Mouse (Mus musculus) retina, postnatal 7 days (tissue): Measurements from ENCODE around the gene Zbtb40.

Experiments used
- DNase-seq: peaks from one replicate; pipeline ENCODE4 v3.0.0-alpha.2; 2012; ENCODE audit warnings: low read depth, low spot score

Zbtb40 gene

DNA sequence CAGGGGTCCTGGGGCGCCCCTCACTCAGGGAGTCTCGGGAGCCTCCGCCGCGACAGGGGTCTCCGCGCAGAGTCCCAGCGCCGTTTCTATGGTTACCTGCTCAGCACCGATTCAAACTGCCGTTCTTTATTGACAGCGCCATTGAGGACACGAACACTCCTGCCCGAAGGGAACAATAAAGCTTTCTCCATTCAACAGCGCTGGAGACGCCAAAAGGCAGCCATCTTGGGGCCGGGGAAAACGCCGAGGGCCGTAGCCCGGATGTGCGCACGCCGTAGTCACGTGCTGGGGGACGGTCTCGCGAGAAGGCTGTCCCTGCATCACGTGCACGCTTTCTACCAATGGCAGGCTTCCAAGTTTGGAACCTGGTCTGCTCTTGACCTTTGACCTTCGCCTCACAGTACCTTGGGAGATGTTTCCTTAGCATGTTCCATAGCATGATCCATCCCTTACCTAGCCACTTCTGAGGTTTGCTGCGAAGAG is at the start of gene Zbtb40:
Gene Zbtb40, minus strand, starts transcription at position 252 of the 483 bp plus-strand sequence.
- peak; percentile 95 for DNase-seq

DNA sequence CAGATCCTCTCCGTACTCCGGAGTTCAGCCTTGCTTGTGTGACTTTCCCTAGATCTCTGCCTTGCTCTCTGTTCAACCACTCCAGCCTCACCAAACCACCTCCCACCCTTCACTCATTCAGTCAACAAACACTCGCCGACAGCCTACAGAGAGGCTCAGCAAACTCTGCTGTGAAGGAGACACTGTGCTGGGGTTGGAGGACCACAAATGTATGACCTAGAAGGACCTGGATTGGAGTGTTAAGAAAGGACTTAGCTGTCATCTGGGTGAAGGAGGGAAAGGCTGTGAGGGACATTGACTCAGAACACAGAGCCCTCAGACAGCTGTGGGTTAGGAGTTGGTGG is 49.4 kb upstream of the Zbtb40 start:
- DNase-seq, result no peak

GRCm38 (mm10) chr4:137097246-137097983 is 48.8 kb upstream of the Zbtb40 start:
- no peak for DNase-seq

- no peak for DNase-seq
These were observed 47.8 kb upstream of the Zbtb40 start for GRCm38 (mm10) chr4:137096353-137096752.

DNA sequence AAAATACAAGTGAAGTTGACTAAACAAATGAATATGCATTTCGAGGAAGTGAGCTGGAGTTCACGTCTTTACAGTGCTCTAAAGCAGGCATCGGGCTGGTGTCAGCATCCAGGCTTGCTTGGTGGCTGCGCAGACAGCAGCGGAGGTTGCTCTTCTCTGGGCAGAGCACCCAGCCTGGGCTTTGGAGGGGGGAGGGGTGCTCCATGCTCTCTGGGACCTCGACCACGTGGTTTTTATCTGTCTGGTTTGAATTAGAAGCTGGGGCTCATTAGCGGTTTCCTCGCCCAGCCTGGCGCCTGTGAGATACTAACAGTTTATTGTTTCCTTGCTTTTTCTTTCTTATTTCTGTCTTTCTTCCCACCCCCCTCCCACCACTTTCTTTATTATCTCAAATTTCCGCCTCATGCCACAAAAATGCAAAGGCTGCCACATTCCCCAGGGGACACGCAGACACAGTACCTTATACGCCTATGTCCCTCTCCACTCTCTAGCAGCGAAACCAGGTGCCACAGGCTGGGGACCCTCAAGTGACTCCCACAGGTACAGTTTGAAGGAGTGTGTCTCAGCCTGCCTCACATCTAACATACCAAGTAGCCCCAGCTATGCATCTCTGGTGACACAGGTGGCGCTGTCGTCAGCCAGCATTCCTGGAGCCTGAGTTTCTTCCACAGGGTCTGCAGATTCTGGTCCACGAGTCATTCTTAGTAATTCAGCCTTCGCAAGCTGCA is 36.6 kb upstream of the Zbtb40 start:
- no peak for DNase-seq

GRCm38 (mm10) chr4:137082866-137083265 is 34.3 kb upstream of the Zbtb40 start:
- DNase-seq, result no peak

- DNase-seq, result no peak
These were observed 32.8 kb upstream of the Zbtb40 start for GRCm38 (mm10) chr4:137081401-137081800.

DNA sequence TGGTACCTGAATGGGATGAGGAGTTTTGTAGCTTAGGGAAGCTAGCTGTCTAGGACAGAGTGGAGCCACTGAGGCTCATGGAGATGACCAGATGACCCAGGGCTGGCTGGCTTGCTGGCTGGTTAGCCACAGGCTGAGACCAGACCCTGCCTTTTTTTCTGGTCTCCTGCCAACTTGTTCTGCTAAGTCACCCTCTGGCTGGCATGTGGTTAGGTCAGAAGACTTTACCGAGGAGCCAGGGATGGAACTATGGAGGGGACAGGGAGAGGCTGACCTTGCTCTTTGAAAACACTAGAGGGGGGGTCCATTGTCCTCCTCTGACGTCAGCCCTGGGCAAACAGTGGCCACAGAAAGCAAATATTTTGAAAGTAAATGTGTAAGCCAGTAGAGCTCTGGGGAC is 28.6 kb upstream of the Zbtb40 start:
- no peak for DNase-seq

- DNase-seq, result no peak
These were observed 22.6 kb upstream of the Zbtb40 start for GRCm38 (mm10) chr4:137071204-137071603.

DNA sequence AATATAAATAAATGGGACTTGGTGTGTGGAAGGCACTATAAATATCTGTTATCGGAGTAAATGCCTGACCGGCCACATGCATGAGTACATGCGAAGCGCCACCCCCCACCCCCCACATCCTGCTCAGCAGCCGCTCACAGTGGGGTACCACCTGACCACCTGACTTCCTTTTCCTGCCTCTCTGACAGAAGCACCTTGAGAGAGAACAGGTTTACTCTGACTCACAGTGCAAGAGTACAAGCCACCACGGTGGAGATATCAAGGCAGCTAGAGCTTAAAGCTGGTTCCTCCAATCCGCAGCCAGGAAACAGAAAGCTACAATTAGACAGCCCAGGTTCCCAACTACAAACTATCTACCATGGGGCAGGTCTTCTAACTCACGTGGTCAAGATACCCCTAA is 19.9 kb upstream of the Zbtb40 start:
- no peak for DNase-seq

GRCm38 (mm10) chr4:137065846-137066245 is 17.2 kb upstream of the Zbtb40 start:
- DNase-seq, result no peak

DNA sequence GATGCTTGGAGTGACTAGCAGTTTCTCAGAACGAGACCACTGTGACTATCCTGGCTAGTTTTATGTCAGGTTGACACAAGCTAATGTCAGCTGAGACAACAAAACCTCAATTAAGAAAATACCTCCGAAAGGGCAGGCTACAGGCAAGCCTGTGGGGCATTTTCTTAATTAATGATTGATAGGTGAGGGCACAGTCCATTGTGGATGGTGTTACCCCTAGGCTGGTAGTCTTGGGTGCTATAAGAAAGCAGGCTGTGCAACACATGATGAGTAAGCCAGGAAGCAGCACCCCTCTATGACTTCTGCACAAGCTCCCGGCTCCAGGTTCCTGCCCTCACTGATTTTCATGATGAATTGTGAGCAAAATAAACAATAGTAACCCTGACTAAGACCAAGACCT is 6.3 kb upstream of the Zbtb40 start:
- no peak for DNase-seq

DNA sequence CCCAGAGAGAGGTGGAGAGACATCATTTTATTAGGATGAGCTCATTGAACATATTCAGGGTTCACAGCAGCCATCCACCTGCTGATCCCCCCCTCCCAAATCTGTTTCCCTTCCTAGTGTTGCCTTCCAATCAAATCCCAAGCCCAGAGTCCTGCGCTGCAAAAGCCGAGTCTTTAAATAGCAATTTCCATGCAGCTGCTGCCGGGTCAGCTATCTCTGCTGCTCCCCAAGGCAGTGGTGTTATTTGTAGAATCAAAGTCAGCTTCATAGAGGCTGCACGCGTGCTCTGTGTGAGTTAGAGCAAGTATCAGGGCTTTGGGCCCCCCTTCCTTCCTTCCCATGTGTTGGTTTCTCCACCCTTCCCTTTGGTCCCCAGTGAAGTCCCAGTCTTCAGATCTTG is 5.2 kb upstream of the Zbtb40 start:
- no peak for DNase-seq

GRCm38 (mm10) chr4:137047840-137048549 is 606 bp downstream of the Zbtb40 start:
- no peak for DNase-seq

DNA sequence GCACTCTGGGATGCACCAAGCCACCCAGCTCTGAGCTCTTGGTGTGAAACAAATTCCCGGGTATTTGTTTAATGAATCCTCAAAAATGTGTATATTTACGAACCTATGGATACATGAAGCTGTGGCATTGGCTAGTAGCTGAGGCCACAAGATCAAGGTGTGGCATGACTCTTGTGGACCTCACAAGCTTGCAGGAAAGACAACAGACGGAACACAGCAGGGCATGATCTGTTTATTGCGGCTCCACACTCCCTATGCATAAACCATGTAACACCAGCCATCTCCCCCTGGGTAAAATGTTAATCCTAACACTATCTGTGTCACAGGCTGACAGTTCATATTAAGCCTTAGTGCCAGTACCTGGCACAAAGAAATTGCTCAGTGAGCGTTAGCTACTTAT is 2.5 kb downstream of the Zbtb40 start:
- no peak for DNase-seq

DNA sequence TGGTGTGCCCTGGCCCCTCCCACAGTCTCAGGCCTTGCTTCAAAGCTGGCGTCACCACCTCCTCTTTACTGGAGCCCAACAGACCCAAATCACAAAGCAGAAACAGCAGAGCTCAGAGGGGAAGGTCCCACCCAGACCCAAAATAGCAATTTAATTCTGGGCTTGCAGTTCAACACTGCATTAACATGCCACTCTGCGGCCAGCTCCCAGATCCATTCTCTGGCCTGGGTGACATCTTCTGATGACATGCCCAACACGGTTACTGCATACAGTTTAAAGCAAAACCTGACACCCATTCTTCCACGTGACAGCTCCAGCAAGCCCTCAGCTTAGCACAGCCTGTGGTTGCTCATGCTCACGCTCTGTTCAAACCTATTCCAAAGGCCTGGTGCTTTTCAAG is 4.1 kb downstream of the Zbtb40 start:
- DNase-seq, result no peak

DNA sequence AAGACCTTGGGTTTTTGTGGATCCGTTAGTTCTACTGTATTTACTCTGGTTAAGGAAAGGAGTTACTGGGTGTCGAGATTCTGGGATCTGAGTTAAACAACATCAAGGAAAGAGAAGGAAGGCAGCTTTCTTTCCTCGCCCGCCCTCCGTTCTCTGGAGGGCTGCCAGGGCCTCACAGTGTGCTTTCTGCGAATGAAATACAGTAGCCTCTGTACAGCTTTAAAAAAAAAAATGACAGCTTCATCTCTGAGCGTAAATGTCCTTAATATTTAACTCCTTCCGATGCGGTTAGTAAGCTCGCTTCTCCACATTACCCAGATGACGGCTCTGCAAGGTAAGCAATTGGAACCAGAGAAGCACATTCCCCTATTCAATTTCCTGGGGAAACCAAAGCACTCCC is 4.8 kb downstream of the Zbtb40 start:
- DNase-seq, result no peak

DNA sequence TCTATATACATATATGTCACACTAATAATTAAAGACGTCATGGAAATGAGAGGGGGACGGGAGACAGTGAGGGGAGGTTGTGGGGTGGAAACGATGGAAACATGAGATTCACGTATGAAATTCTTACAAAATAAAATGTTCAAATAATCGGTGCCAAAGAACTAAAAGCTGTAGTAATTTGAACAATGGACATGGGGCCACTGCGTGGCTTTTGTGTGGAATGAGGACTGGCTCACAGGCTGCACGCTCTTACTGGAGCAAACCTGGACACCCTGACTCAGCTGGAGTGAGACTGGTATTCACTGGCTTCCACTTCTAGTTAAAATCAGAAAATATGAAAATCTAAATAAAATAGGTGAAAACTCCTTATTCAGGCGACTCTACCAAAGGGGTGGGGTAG is 6.6 kb downstream of the Zbtb40 start:
- DNase-seq, result no peak

GRCm38 (mm10) chr4:137041161-137041621 is 7.4 kb downstream of the Zbtb40 start:
- no peak for DNase-seq

- no peak for DNase-seq
These were observed 9.2 kb downstream of the Zbtb40 start for GRCm38 (mm10) chr4:137039441-137039840.

DNA sequence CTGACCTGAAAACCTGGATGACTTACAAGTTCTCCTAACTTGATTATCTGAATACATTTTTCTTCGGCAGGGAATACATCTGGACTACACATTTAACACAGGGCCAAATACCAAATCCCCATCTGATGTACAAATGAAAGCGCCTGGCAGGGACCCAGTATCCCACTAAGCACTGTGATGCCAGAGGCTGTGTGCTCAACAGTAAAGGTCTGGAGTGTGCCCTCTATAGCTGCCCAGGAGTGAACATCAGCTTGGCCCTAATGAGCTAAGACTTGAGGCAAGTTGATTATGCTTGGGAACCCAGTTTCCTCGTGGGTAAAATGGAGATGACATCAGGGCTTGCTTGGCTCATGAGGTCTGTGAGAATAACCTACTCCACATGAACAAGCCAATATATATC is 10.1 kb downstream of the Zbtb40 start:
- no peak for DNase-seq

- DNase-seq, result no peak
These were observed 10.5 kb downstream of the Zbtb40 start for GRCm38 (mm10) chr4:137038096-137038495.
